Mouse (Mus musculus): ENCODE results near the gene Wwp2.

GRCm38 (mm10) chr8:107577640-107578039 lies 141.5 kb downstream of the Wwp2 start:
- TF ChIP-seq POLR2A (IDR thresholded peaks at IDR 0.05; ENCODE audit: insufficient read length, low read depth) (no peak), MAX (IDR thresholded peaks at IDR 0.05; ENCODE audit: low read depth) (no peak), MYOD1 (IDR thresholded peaks at IDR 0.05; ENCODE audit: control insufficient read depth in 1 of 3, insufficient read length in 2 of 3, low read depth in 2 of 3) (no peak), USF1 (IDR thresholded peaks at IDR 0.05; ENCODE audit: low read depth) (no peak), POLR2AphosphoS2 (IDR thresholded peaks at IDR 0.05; ENCODE audit: insufficient read length, low read depth) (no peak), TCF12 (IDR thresholded peaks at IDR 0.05; ENCODE audit: insufficient read depth, poor library complexity, severe bottlenecking) (no peak), MYOG (IDR thresholded peaks at IDR 0.05; ENCODE audit: control insufficient read depth in 1 of 3, insufficient read depth in 1 of 3, insufficient read length in 2 of 3, low read depth in 2 of 3) (no peak), E2F4 (IDR thresholded peaks at IDR 0.05; ENCODE audit: insufficient read depth) (no peak), CEBPB (IDR thresholded peaks at IDR 0.05; ENCODE audit: insufficient read depth, poor library complexity, severe bottlenecking) (no peak), REST (IDR thresholded peaks at IDR 0.05; ENCODE audit: insufficient read depth, insufficient read length) (no peak)

Measured in myocyte (in vitro differentiated cells).